Mouse (Mus musculus) testis, adult 2 months (tissue): ENCODE results near the gene Slc31a1.

Experiments used
- CTCF ChIP-seq: fragments of 200-500 bp; IDR thresholded peaks from 2 replicates; pipeline ENCODE4 v1.5.1; 2012; ENCODE audit warnings: low read depth, mild to moderate bottlenecking, inconsistent platforms, low read length, moderate library complexity; ENCODE audit not compliant: control insufficient read depth, insufficient read depth, insufficient replicate concordance
- POLR2A ChIP-seq: fragments of 200-500 bp; IDR thresholded peaks from 2 replicates; pipeline ENCODE4 v1.6.1; 2012; ENCODE audit warnings: low read depth, mild to moderate bottlenecking, inconsistent platforms, low read length, moderate library complexity; ENCODE audit not compliant: control insufficient read depth

- no peak for TF ChIP-seq CTCF
- TF ChIP-seq POLR2A, result no peak
These were observed 13.1 kb downstream of the Slc31a1 start for GRCm38 (mm10) chr4:62373668-62374067.
